Mouse (Mus musculus) neutrophil, adult 83 days (primary cell): Measurements from ENCODE around the gene Shisa6. TPM values are rescaled to one million over a fixed set of nuclear protein-coding genes. Genes with fewer than 3 reads are reported as not detected.

Experiments
- total RNA-seq, 2 experiments: library from RNA; stranded (reverse); gene quantifications; one replicate each; pipeline ENCODE4 v1.2.4; 2023

The Shisa6 gene
- not detected for total RNA-seq

GRCm38 (mm10) chr11:66525371-66526045 lies at the start of gene Shisa6:
Gene Shisa6, minus strand, starts transcription at chr11:66525964.

GRCm38 (mm10) chr11:66167801-66168651 lies 357.7 kb downstream of the Shisa6 start, which contains the start of gene Dnah9:
Gene Dnah9, minus strand, starts transcription at chr11:66168551.

